Mouse (Mus musculus): Measurements from ENCODE around the gene Rsph1. TPM values are rescaled to one million over a fixed set of nuclear protein-coding genes. Genes with fewer than 3 reads are reported as not detected.

The Rsph1 gene
- polyA plus RNA-seq (2012; rRNA removed): 0.05 TPM in 1 of 2 replicates, not detected in the other

DNA sequence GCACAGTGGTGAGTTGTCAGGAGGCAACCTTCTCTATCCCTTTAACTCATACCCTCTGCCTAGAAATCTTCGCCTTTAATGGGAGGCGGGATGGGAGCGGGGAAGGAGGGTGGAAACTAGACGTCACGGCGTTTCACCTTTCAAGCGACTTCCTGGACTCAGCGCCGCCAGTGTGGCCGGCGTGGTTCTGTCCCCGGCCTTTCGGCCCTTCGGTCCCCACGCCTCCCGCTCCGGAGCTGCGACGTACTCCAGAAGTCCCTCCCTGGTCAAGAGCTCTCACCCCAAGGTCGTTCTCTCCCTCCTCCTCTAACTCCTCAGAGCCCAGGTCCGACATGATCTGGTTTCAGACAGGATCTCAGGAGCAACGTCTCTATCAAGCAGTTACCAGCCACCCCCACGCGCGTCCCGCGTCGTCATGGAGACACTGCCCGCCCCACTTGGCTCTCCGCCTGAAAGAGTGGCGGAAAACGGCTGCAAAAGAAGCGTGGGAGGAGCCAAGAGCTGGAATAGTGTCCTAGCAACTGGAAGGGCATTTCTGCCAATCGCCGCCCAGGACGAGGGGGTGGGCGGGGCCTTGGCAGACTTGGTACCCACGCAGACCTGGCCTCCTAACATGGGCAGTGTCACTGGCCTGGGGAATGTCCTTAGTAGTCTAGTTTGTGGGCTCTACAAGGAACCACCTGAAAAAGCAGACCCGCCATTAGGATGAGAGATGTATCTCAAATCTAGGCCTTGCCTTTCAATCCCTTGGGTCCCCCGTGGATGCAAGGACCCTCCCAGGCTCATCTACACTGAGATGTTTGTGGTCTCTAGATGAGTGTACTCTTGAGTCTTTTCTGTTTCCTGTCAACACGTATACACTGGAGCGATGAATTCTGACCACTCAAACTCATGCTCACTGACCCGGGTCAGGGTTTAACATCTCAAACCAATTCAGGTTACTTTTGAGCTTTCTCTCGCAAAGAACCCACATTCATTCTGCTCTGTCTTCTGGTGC lies at the start of gene Rsph1:
Rsph1 (minus strand) TSS at position 462 of the 997 bp plus-strand sequence.

DNA sequence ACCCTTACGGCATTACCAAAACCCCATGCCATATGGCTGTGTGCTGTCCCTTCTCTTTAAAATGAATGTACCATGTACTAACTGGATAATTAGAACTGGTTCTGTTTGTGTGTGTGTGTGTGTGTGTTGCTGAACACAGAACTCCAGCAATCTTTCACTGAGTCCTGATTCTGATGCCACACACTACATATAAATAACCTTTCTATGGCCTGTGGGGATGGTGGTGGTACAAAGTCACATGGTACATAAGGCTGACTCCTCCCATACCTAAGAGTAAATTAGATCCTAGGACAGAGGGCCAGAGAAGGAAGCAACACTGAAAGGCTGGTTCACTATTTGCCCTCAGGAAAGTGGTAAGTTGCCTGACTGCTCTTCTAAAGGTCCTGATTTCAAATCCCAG lies 9.3 kb upstream of the Rsph1 start, which contains the start of gene Slc37a1:
Slc37a1 (plus strand) TSS at position 301 of the 400 bp plus-strand sequence.

GRCm38 (mm10) chr17:31207771-31208334 lies 69.3 kb downstream of the Rsph1 start, which contains the start of gene Ubash3a:
Ubash3a (plus strand) TSS chr17:31207873.

Other genes with a start within 250 kb of the Rsph1 start
- 1.7 and 2.1 TPM in 2 replicates for gene Abcg1, start 219.7 kb downstream of the Rsph1 start, polyA plus RNA-seq (2012; rRNA removed)
- gene Tff3, start 147.7 kb downstream of the Rsph1 start, polyA plus RNA-seq (2012; rRNA removed): 5.7 and 6.0 TPM in 2 replicates
- gene Tff2, start 133.1 kb downstream of the Rsph1 start, polyA plus RNA-seq (2012; rRNA removed): 3,160 and 4,790 TPM in 2 replicates
- 16,747 and 18,680 TPM in 2 replicates for gene Tff1, start 112.1 kb downstream of the Rsph1 start, polyA plus RNA-seq (2012; rRNA removed)
- gene Tmprss3, start 78.4 kb downstream of the Rsph1 start, polyA plus RNA-seq (2012; rRNA removed): 0.13 and 0.24 TPM in 2 replicates
- gene Ubash3a, start 69.5 kb downstream of the Rsph1 start, polyA plus RNA-seq (2012; rRNA removed): 0.02 and 0.08 TPM in 2 replicates
- 43.0 and 44.1 TPM in 2 replicates for gene Slc37a1, start 9.4 kb upstream of the Rsph1 start, polyA plus RNA-seq (2012; rRNA removed)
- gene Pde9a, start 108.8 kb upstream of the Rsph1 start, polyA plus RNA-seq (2012; rRNA removed): 12.1 and 15.9 TPM in 2 replicates
- 10.8 and 12.6 TPM in 2 replicates for gene Wdr4, start 242.6 kb upstream of the Rsph1 start, polyA plus RNA-seq (2012; rRNA removed)
- gene Ndufv3, start 242.7 kb upstream of the Rsph1 start, polyA plus RNA-seq (2012; rRNA removed): 92.9 and 93.3 TPM in 2 replicates